Comparison of ENCODE assay signal across 26 mouse cellular contexts in the genomic region with DNA sequence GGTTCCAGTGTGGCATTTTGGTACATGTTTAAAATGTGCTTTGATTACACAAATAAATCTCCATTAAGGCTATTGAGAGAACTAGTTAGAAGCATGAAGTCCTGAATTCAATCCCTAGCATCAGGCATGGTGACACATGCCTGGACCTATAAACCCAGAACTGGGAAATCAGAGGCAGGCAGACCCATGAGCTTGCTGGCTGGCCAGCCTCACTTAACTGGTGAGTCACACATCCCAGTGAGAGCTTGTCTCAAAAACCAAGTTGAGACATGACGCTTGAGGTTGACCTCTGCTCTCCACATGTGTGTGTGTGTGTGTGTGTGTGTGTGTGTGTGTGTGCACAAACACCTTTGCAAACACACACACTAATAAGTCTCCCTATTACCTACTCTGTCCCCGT.
"Had no signal": no experiment of that assay in that cellular context is flagged by ENCODE, and none has a peak within 500 bp of the region (broad histone marks: within the 10 kb centered on the region; RNA-seq: fewer than 3 reads in every experiment).

No protein-coding gene starts in this region.

- H3K27ac ChIP-seq: layer of hippocampus, adult 2 months; limb, embryonic 10.5 days; limb, embryonic 13.5 days; liver, embryonic 12.5 days; liver, embryonic 15.5 days; lung, embryonic 15.5 days; midbrain, embryonic 10.5 days; midbrain, embryonic 13.5 days; neural tube, embryonic 13.5 days; stomach, embryonic 15.5 days had no signal

- DNase-seq: kidney, adult 18-20 months; kidney, adult 9 months; kidney, postnatal 14 days; layer of hippocampus, adult 9-11 months; liver; lung, adult 18-20 months; lung, postnatal 10 days; lung, postnatal 36 days; retina, postnatal 1 day; right cerebral cortex, postnatal 25 days; spleen, adult 18-20 months; thymus, adult 18-20 months; thymus, postnatal 36 days had no signal

- H3K4me2 ChIP-seq: limb, embryonic 13.5 days; liver, embryonic 12.5 days; liver, embryonic 15.5 days; lung, embryonic 15.5 days; midbrain, embryonic 13.5 days; neural tube, embryonic 13.5 days; stomach, embryonic 15.5 days had no signal

- H3K9ac ChIP-seq: limb, embryonic 13.5 days; liver, embryonic 12.5 days; liver, embryonic 15.5 days; lung, embryonic 15.5 days; midbrain, embryonic 13.5 days; neural tube, embryonic 13.5 days; stomach, embryonic 15.5 days had no signal

- H3K4me3 ChIP-seq: layer of hippocampus, adult 2 months; limb, embryonic 10.5 days; limb, embryonic 13.5 days; liver, embryonic 12.5 days; liver, embryonic 15.5 days; lung, embryonic 15.5 days; megakaryocyte, embryonic 14.5 days; midbrain, embryonic 10.5 days; midbrain, embryonic 13.5 days; myocyte; neural tube, embryonic 13.5 days; stomach, embryonic 15.5 days had no signal

- H3K36me3 ChIP-seq: limb, embryonic 10.5 days; limb, embryonic 13.5 days; liver, embryonic 12.5 days; liver, embryonic 15.5 days; lung, embryonic 15.5 days; midbrain, embryonic 10.5 days; midbrain, embryonic 13.5 days; neural tube, embryonic 13.5 days; stomach, embryonic 15.5 days had no signal

- ATAC-seq: liver, embryonic 12.5 days; midbrain, embryonic 13.5 days; midbrain, embryonic 16.5 days had no signal

- H3K9me3 ChIP-seq: limb, embryonic 10.5 days; limb, embryonic 13.5 days; liver, embryonic 12.5 days; liver, embryonic 15.5 days; lung, embryonic 15.5 days; midbrain, embryonic 13.5 days; neural tube, embryonic 13.5 days; stomach, embryonic 15.5 days had no signal

- H3K27me3 ChIP-seq: limb, embryonic 13.5 days; liver, embryonic 12.5 days; liver, embryonic 15.5 days; lung, embryonic 15.5 days; midbrain, embryonic 13.5 days; neural tube, embryonic 13.5 days; stomach, embryonic 15.5 days had no signal

- H3K4me1 ChIP-seq: limb, embryonic 10.5 days; limb, embryonic 13.5 days; liver, embryonic 12.5 days; liver, embryonic 15.5 days; lung, embryonic 15.5 days; megakaryocyte, embryonic 14.5 days; midbrain, embryonic 10.5 days; midbrain, embryonic 13.5 days; neural tube, embryonic 13.5 days; stomach, embryonic 15.5 days had no signal
